Mouse (Mus musculus) kidney, embryonic 14.5 days (tissue): Measurements from ENCODE around the gene Usp49. TPM values are rescaled to one million over a fixed set of nuclear protein-coding genes. Genes with fewer than 3 reads are reported as not detected.

Experiments used
- ATAC-seq: fragments of 200-750 bp; cut with Nextera tagmentation; 2 replicates; pipeline ENCODE4 v1.8.0; 2017; ENCODE audit warnings: moderate number of reproducible peaks, mild to moderate bottlenecking, moderate TSS enrichment, moderate library complexity; ENCODE audit not compliant: low FRiP score, low TSS enrichment
- H3K27ac ChIP-seq: fragments of 300-500 bp; sonication (generic); 2 replicates; pipeline ENCODE4 v1.5.1; 2014; ENCODE audit warnings: low read depth, mild to moderate bottlenecking, low read length, moderate library complexity, mixed read lengths
- H3K27me3 ChIP-seq: fragments of 300-500 bp; sonication (generic); 2 replicates; pipeline ENCODE4 v1.6.1; 2014; ENCODE audit warnings: mild to moderate bottlenecking, low read length; ENCODE audit not compliant: control insufficient read depth, insufficient read depth
- H3K36me3 ChIP-seq: fragments of 300-500 bp; sonication (generic); 2 replicates; pipeline ENCODE4 v1.6.1; 2014; ENCODE audit warnings: low read length, mixed read lengths; ENCODE audit not compliant: control insufficient read depth, insufficient read depth
- H3K4me1 ChIP-seq: fragments of 300-500 bp; sonication (generic); 2 replicates; pipeline ENCODE4 v1.6.1; 2014; ENCODE audit warnings: low read length, mixed read lengths; ENCODE audit not compliant: control insufficient read depth, insufficient read depth
- H3K4me2 ChIP-seq: fragments of 300-500 bp; sonication (generic); replicated peaks from 2 replicates; pipeline ENCODE4 v1.6.1; 2014; ENCODE audit warnings: low read depth, mild to moderate bottlenecking, low read length
- H3K4me3 ChIP-seq: fragments of 300-500 bp; sonication (generic); 2 replicates; pipeline ENCODE4 v1.5.1; 2014; ENCODE audit warnings: mild to moderate bottlenecking, low read length
- H3K9ac ChIP-seq: fragments of 300-500 bp; sonication (generic); 2 replicates; pipeline ENCODE4 v1.6.1; 2014; ENCODE audit warnings: low read depth, mild to moderate bottlenecking, low read length, moderate library complexity
- H3K9me3 ChIP-seq: fragments of 300-500 bp; sonication (generic); 2 replicates; pipeline ENCODE4 v1.6.1; 2016; ENCODE audit warnings: low read length; ENCODE audit not compliant: control insufficient read depth
- WGBS: fragments of 180-500 bp; shearing (Covaris S2); extraction: QIAGEN DNeasy Blood & Tissue Kit; methylation state at CpG from one replicate; pipeline ENCODE4 v1.1.7; 2014; 5-methylcytosine and 5-hydroxymethylcytosine counted together
- polyA plus RNA-seq: library from polyadenylated mRNA; unstranded; fragments of >200 nt; fragmentation: Nextera tagmentation; extraction: Ambion mirVana; gene quantifications from 2 replicates; pipeline ENCODE4 v1.2.1, GENCODE M21; 2014

Gene Usp49
- polyA plus RNA-seq, 1 experiment from 2014 or later = 6.6 TPM

DNA sequence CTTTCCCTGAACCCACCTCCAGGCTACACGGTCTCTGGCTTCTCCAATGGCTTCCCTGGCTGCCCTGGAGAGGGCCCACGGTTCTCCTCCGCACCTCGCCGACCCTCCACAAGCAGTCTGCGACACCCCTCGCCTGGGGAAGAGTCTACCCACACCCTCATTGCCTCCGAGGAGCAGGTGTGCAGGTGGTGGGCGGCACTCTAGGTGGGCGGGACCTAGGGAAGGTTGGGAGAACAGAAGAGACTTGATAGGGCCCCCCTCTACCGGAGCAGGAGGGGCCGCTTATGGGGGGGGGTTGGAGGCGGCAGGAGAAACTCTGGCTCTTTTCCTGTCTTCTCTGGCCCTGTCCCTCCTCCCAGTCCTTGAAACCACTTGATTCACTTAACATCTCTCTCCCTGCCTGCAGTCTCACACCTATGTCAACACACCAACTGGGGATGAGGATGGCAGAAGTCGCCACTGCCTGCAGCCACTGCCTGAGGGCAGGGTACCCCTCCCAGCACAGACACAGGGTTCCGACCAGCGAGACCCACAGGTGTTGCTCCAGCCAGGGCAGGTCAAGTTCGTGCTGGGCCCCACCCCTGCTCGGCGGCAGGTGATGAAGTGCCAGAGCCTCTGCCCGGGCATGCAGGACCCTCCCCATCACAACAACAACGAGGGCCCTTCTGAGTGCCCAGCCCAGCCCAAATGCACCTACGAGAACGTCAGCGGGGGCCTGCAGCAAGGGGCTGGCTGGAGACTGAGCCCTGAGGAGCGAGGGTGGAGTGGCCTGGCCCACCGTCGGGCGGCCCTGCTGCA is 72.3 kb downstream of the Usp49 start:
- H3K4me1 ChIP-seq = peaks cover 6% of the 10 kb centered on the region; the same call in 1 of the 2 replicates
- peaks cover 20% of the 10 kb centered on the region; the same call in 1 of the 2 replicates for H3K36me3 ChIP-seq
- H3K4me2 ChIP-seq = no peak overlapping the region
- no peak; the same call in 1 of the 2 replicates for ATAC-seq
- H3K27ac ChIP-seq = no peak overlapping the region
- no peak overlapping the region for H3K9ac ChIP-seq
- no peak overlapping the region for H3K4me3 ChIP-seq
- WGBS = 34% methylated on average over 28 of the region's 28 CpGs
- H3K9me3 ChIP-seq = no peaks in the 10 kb centered on the region
- H3K27me3 ChIP-seq = peaks cover 3% of the 10 kb centered on the region; the same call in 1 of the 2 replicates

- H3K4me1 ChIP-seq = peaks cover 6% of the 10 kb centered on the region; the same call in 1 of the 2 replicates
- WGBS = 31% methylated on average over 18 of the region's 20 CpGs
- H3K9ac ChIP-seq = 0 out of 2 replicates have a peak overlapping the region, but pooled peaks have one; percentile 12
- no peak overlapping the region for H3K27ac ChIP-seq
- ATAC-seq = no peak
- H3K4me3 ChIP-seq = no peak overlapping the region
- peaks cover 20% of the 10 kb centered on the region; the same call in 1 of the 2 replicates for H3K36me3 ChIP-seq
- no peak overlapping the region for H3K4me2 ChIP-seq
- H3K27me3 ChIP-seq = peaks cover 3% of the 10 kb centered on the region; the same call in 1 of the 2 replicates
- no peaks in the 10 kb centered on the region for H3K9me3 ChIP-seq
Measured at GRCm38 (mm10) chr17:47703556-47703955, 73.1 kb downstream of the Usp49 start.

DNA sequence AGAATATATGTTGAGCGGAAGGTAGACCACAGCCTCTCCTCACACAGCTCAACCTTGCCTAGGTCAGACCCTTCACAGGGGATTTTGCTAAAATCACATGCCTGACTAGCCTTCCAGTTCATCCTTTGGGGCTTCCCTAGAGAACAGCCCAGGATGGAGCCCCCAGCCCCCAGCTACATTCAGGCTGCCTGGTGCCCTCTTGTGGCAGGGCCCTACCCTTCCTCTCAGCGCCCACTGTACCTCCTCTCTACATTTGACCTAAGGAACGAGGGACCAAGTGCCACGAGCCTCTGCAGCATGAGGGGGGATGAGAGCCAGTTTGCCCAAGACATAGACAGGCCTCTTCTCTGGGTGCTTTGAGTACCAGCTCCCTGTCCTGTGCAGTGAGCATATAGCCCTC is 74.2 kb downstream of the Usp49 start:
- Histone ChIP-seq H3K4me3 (no peak overlapping the region), H3K36me3 (peaks cover 20% of the 10 kb centered on the region; the same call in 1 of the 2 replicates), H3K9me3 (no peaks in the 10 kb centered on the region), H3K27ac (no peak overlapping the region), H3K4me1 (peaks cover 6% of the 10 kb centered on the region; the same call in 1 of the 2 replicates), H3K4me2 (no peak overlapping the region), H3K27me3 (peaks cover 3% of the 10 kb centered on the region; the same call in 1 of the 2 replicates), H3K9ac (no peak overlapping the region)
- WGBS = 84% methylated on average over 4 of the region's 4 CpGs
- ATAC-seq = no peak

- Histone ChIP-seq H3K4me2 (no peak overlapping the region), H3K4me3 (no peak overlapping the region), H3K27me3 (peaks cover 3% of the 10 kb centered on the region; the same call in 1 of the 2 replicates), H3K27ac (no peak overlapping the region), H3K9ac (no peak overlapping the region), H3K9me3 (no peaks in the 10 kb centered on the region), H3K4me1 (peaks cover 6% of the 10 kb centered on the region; the same call in 1 of the 2 replicates), H3K36me3 (peaks cover 20% of the 10 kb centered on the region; the same call in 1 of the 2 replicates)
- WGBS = 57% methylated on average over 1 of the region's 1 CpGs
- ATAC-seq = no peak
Measured at GRCm38 (mm10) chr17:47706196-47706595, 75.7 kb downstream of the Usp49 start.

DNA sequence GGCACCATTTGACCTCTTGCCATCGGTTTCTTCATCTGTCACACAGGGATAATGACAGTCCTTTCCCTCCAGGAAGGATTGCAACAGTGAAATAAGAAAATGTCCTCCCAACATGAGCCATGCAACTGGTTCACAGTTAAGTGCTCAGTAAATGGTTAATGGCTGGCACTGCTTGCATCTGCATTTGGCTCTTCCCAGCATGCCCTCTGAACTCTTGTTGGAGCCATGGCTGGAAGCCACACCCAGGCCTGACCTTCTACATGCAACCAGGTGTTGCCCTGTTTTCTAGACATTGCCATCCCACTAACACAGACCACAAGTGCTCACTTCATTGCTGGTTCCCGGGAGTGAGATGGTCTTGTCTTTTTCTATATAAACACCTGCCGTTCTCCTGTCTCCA is 77.5 kb downstream of the Usp49 start:
- Histone ChIP-seq H3K4me3 (no peak overlapping the region), H3K36me3 (peaks cover 8% of the 10 kb centered on the region; the same call in 1 of the 2 replicates), H3K27me3 (peaks cover 3% of the 10 kb centered on the region; the same call in 1 of the 2 replicates), H3K9ac (no peak overlapping the region), H3K27ac (no peak overlapping the region), H3K4me1 (peaks cover 3% of the 10 kb centered on the region; the same call in 1 of the 2 replicates), H3K4me2 (no peak overlapping the region), H3K9me3 (no peaks in the 10 kb centered on the region)
- WGBS = 88% methylated on average over 3 of the region's 3 CpGs
- ATAC-seq = no peak

DNA sequence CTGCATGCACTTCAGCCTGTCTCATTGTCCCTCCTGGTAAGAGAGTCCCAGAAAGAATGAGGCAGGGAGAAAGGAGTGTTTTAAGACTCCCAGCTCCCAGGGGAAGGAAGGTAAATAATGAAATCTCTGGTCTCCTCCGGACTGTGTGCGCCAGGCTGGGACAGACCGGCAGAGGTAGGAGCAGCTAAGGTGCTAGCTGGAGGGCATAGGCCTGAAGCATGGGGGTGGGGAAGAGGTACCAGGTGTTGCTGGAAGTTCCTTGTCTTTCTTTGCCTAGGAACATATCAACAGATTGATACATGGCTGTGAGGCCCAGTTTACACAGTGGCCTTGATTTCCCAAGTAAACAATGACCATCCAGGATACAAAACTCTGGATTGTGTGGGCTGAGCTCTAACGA is 78.5 kb downstream of the Usp49 start:
- Histone ChIP-seq H3K4me2 (no peak overlapping the region), H3K27me3 (no peaks in the 10 kb centered on the region), H3K36me3 (no peaks in the 10 kb centered on the region), H3K27ac (no peak overlapping the region), H3K4me3 (no peak overlapping the region), H3K9me3 (no peaks in the 10 kb centered on the region), H3K4me1 (no peaks in the 10 kb centered on the region), H3K9ac (no peak overlapping the region)
- no peak for ATAC-seq
- 60% methylated on average over 4 of the region's 4 CpGs for WGBS

DNA sequence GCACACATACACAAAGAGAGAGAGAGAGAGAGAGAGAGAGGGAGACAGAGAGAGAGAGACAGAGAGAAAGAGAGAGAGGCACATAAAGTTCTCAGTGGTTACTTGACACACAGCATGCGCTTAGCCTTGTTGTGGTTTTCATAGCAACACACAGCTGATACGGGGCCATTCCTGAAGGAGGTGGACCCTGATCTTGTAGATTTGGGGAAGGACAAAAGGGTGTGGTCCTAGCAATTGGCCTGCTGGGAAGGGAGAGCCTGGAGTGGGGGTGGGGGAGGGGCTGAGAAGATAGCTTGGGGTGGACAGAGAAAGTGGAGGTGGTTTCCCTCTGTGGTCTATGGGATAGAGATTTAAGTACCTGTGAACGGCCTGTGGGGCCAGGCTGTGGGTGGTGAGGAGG is 79.5 kb downstream of the Usp49 start:
- H3K4me3 ChIP-seq = no peak overlapping the region
- no peaks in the 10 kb centered on the region for H3K9me3 ChIP-seq
- no peak overlapping the region for H3K9ac ChIP-seq
- H3K4me1 ChIP-seq = no peaks in the 10 kb centered on the region
- H3K27ac ChIP-seq = no peak overlapping the region
- no peak for ATAC-seq
- H3K27me3 ChIP-seq = no peaks in the 10 kb centered on the region
- 74% methylated on average over 3 of the region's 3 CpGs for WGBS
- no peak overlapping the region for H3K4me2 ChIP-seq
- H3K36me3 ChIP-seq = no peaks in the 10 kb centered on the region

- H3K4me1 ChIP-seq = no peaks in the 10 kb centered on the region
- H3K4me3 ChIP-seq = no peak overlapping the region
- H3K27ac ChIP-seq = no peak overlapping the region
- no peak for ATAC-seq
- H3K9me3 ChIP-seq = no peaks in the 10 kb centered on the region
- 74% methylated on average over 6 of the region's 6 CpGs for WGBS
- no peak overlapping the region for H3K4me2 ChIP-seq
- H3K36me3 ChIP-seq = no peaks in the 10 kb centered on the region
- no peak overlapping the region for H3K9ac ChIP-seq
- H3K27me3 ChIP-seq = no peaks in the 10 kb centered on the region
Measured at GRCm38 (mm10) chr17:47711883-47712282, 81.4 kb downstream of the Usp49 start.

DNA sequence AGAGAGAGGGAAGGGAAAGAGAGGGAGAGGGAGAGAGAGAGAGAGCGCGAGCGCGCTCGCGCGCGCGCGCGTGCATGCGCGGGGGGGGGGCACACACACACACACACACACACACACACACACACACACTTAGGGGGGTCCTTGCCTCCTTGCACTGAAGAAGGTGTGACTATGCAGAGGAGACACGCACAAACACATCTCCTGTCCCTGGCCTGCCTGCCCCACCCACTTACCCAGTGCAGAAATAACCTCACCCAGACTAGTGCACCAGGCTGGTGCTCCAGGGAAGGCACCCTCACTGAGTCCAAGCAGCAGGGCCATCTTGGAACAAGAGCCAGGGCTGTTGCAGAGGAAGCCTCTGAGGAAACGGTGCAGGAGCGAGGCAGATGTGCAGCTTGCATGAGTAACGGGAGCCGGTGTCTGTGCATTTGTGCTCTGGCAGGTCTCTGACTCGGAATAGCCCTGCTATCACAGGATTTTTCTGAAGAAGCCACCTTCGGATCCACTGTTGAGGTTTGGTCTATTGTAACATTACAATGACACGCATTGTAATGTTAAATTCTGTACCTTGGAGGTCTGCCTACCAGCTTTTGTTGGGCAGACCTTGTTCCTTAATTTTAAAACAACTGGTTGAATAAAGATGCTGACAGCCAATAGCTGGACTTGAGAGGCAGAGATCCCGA is 82.5 kb downstream of the Usp49 start:
- no peak overlapping the region for H3K4me3 ChIP-seq
- ATAC-seq = no peak
- 68% methylated on average over 22 of the region's 22 CpGs for WGBS
- no peaks in the 10 kb centered on the region for H3K27me3 ChIP-seq
- no peaks in the 10 kb centered on the region for H3K36me3 ChIP-seq
- no peak overlapping the region for H3K27ac ChIP-seq
- H3K9ac ChIP-seq = no peak overlapping the region
- H3K9me3 ChIP-seq = no peaks in the 10 kb centered on the region
- no peaks in the 10 kb centered on the region for H3K4me1 ChIP-seq
- no peak overlapping the region for H3K4me2 ChIP-seq
